Mouse (Mus musculus): ENCODE results near the gene Cdhr4.

DNA sequence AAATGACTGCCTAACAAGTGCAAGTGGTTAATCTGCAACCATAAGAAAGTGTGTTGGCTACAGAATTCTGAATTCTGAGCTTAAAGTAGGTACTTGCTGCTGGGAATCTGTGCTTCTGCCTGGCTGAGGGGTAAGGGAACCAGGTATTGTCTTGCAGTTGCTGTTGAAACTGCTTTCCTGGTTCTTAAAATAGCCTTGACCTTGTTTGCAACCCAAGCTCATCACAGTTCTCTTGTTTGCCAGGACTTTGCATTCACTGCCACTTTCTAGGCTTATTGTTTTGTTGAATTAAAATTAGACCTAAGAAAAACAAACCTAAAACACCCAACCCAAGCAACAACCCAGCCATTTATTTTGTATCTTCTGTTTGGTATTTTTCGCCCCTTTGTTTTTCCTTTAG, 28.4 kb downstream of the Cdhr4 start:
- no peak for TF ChIP-seq EP300 (IDR thresholded peaks at IDR 0.05; ENCODE audit: low read depth)
- TF ChIP-seq CTCF (IDR thresholded peaks at IDR 0.05; ENCODE audit: low read depth), result no peak

All from heart, postnatal 0 days (tissue).